Mouse (Mus musculus): ENCODE results near the gene Dock2. TPM values are rescaled to one million over a fixed set of nuclear protein-coding genes. Genes with fewer than 3 reads are reported as not detected.

Gene Dock2
- polyA plus RNA-seq, 1 experiment from 2014 or later = 0.72 TPM

- Histone ChIP-seq H3K27ac (ENCODE audit: low read length) (no peak overlapping the region), H3K4me1 (ENCODE audit: control insufficient read depth, insufficient read depth, low read length) (no peaks in the 10 kb centered on the region), H3K36me3 (ENCODE audit: control insufficient read depth, insufficient read depth, low read length) (no peaks in the 10 kb centered on the region), H3K4me3 (ENCODE audit: low read depth, low read length) (no peak overlapping the region), H3K4me2 (ENCODE audit: low read length) (no peak overlapping the region), H3K27me3 (ENCODE audit: control insufficient read depth, insufficient read depth, low read depth, low read length) (no peaks in the 10 kb centered on the region), H3K9me3 (replicated peaks; ENCODE audit: control insufficient read depth, low read length, poor library complexity, severe bottlenecking) (no peaks in the 10 kb centered on the region), H3K9ac (ENCODE audit: low read depth, low read length) (no peak overlapping the region)
- no peak for ATAC-seq
- WGBS = 74% methylated on average over 2 of the region's 2 CpGs
These were observed 9.1 kb downstream of the Dock2 start for GRCm38 (mm10) chr11:34774636-34775035.

DNA sequence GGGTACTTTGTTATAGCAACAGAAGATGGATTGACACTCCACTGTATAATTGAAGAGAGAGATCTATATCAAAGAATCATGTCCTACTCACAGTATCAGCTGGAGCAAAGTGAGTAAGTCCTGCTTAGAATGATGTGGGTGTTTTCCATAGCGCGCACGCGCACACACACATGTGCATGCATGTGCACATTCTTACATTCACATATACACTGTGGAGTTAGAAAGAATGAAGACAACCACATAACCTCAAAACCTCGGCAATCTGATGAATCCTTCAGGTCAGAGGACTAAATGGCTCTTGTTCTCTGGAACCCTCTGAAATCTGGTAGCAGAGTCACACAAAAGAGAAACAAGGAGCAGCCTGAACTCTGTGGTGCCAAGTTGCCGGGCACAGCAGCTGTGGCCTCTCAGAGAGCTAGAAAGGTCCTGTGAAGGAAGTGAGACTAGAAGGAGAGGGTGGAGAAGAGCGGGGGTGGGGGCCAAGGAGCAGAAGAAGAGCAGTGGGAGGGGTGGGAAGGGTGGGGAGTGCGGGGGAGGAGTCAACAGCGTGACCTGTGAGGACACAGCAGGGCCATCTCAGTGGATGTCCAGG is 10.3 kb downstream of the Dock2 start:
- 96% methylated on average over 9 of the region's 9 CpGs for WGBS
- H3K27me3 ChIP-seq (ENCODE audit: control insufficient read depth, insufficient read depth, low read depth, low read length) = no peaks in the 10 kb centered on the region
- H3K9me3 ChIP-seq (replicated peaks; ENCODE audit: control insufficient read depth, low read length, poor library complexity, severe bottlenecking) = no peaks in the 10 kb centered on the region
- no peak overlapping the region for H3K27ac ChIP-seq (ENCODE audit: low read length)
- no peak overlapping the region for H3K9ac ChIP-seq (ENCODE audit: low read depth, low read length)
- no peaks in the 10 kb centered on the region for H3K36me3 ChIP-seq (ENCODE audit: control insufficient read depth, insufficient read depth, low read length)
- no peak overlapping the region for H3K4me2 ChIP-seq (ENCODE audit: low read length)
- no peak for ATAC-seq
- H3K4me1 ChIP-seq (ENCODE audit: control insufficient read depth, insufficient read depth, low read length) = no peaks in the 10 kb centered on the region
- no peak overlapping the region for H3K4me3 ChIP-seq (ENCODE audit: low read depth, low read length)

DNA sequence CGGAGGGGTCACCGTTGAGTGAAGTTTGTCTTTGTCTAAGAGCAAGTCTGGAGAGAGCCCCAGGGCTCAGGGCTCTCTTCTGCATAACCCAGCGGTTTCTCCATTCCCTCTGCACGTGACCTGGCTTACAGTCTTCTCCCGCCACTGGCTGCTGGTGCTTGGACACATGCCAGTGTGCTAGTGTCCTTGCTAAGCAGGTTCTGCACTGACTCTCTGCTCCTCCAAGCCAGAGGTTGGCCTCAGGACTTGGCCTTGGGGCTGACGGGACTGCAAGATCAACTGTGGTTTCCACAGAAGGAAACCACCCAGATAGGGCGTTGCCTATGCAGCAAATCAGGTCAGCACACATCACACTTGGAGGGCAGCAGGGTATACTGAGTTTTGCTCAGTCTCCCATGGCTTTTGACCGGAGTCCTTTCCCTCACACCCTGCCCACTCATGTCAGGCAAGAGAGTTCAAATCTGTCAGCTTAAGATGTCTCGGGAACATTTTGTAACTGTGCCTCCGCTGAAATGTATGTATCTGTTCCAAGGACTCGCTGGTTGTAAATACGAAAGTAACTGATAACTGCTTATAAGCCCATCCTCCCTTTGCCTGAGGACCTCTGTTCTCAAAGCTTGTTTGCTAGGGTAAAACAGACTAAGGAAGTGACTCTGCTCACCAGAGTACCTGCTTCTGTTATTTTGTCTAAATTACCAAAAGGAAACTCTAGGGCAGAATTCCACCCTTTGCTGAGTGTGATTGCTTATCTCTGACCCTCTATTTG is 12.3 kb downstream of the Dock2 start:
- no peaks in the 10 kb centered on the region for H3K4me1 ChIP-seq (ENCODE audit: control insufficient read depth, insufficient read depth, low read length)
- no peaks in the 10 kb centered on the region for H3K9me3 ChIP-seq (replicated peaks; ENCODE audit: control insufficient read depth, low read length, poor library complexity, severe bottlenecking)
- H3K27me3 ChIP-seq (ENCODE audit: control insufficient read depth, insufficient read depth, low read depth, low read length) = no peaks in the 10 kb centered on the region
- H3K36me3 ChIP-seq (ENCODE audit: control insufficient read depth, insufficient read depth, low read length) = no peaks in the 10 kb centered on the region
- 63% methylated on average over 12 of the region's 12 CpGs for WGBS
- no peak overlapping the region for H3K4me3 ChIP-seq (ENCODE audit: low read depth, low read length)
- no peak overlapping the region for H3K9ac ChIP-seq (ENCODE audit: low read depth, low read length)
- ATAC-seq = no peak
- no peak overlapping the region for H3K4me2 ChIP-seq (ENCODE audit: low read length)
- H3K27ac ChIP-seq (ENCODE audit: low read length) = no peak overlapping the region

DNA sequence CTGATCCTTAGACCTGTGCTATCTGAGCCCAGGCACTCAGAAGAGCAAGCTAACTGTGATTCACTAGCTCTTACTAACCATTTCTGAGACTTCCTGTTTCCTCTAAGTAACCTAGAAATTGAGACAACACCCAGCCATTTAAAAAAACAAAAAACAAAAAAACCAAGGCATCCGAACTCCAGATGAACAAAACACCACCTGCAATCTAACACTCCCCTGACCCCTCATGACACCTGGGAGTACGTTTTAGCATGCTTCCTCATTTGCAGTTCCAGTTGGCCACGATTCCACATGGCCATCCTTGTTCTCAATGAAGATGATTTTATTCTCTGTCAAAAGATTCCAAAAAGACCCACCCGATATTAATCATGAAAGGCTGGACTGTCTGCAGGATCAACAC is 13.0 kb downstream of the Dock2 start:
- 72% methylated on average over 4 of the region's 4 CpGs for WGBS
- no peaks in the 10 kb centered on the region for H3K27me3 ChIP-seq (ENCODE audit: control insufficient read depth, insufficient read depth, low read depth, low read length)
- no peaks in the 10 kb centered on the region for H3K9me3 ChIP-seq (replicated peaks; ENCODE audit: control insufficient read depth, low read length, poor library complexity, severe bottlenecking)
- H3K9ac ChIP-seq (ENCODE audit: low read depth, low read length) = no peak overlapping the region
- no peak overlapping the region for H3K4me2 ChIP-seq (ENCODE audit: low read length)
- no peaks in the 10 kb centered on the region for H3K36me3 ChIP-seq (ENCODE audit: control insufficient read depth, insufficient read depth, low read length)
- ATAC-seq = no peak
- H3K27ac ChIP-seq (ENCODE audit: low read length) = no peak overlapping the region
- H3K4me3 ChIP-seq (ENCODE audit: low read depth, low read length) = no peak overlapping the region
- H3K4me1 ChIP-seq (ENCODE audit: control insufficient read depth, insufficient read depth, low read length) = no peaks in the 10 kb centered on the region

DNA sequence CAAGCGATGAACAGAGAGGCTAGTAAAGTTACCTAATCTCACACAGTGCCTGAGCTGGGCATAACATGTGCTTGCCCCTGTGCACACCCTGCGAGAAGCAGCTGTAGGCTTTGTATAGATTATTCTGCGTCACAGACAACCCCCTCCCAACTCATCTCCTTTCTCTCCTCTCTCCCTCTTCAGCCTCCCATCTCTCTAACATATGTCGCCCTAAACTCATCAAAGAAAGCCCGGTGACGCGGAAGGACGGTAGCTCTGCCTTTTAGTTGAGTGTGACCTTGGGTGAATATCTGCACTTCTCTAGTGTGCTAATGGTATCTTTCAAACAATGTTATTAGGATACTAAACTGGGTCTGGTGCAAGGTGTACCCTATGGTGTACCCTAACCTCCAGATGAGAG is 13.7 kb downstream of the Dock2 start:
- Histone ChIP-seq H3K27ac (ENCODE audit: low read length) (no peak overlapping the region), H3K36me3 (ENCODE audit: control insufficient read depth, insufficient read depth, low read length) (no peaks in the 10 kb centered on the region), H3K27me3 (ENCODE audit: control insufficient read depth, insufficient read depth, low read depth, low read length) (no peaks in the 10 kb centered on the region), H3K4me2 (ENCODE audit: low read length) (no peak overlapping the region), H3K9me3 (replicated peaks; ENCODE audit: control insufficient read depth, low read length, poor library complexity, severe bottlenecking) (no peaks in the 10 kb centered on the region), H3K4me1 (ENCODE audit: control insufficient read depth, insufficient read depth, low read length) (no peaks in the 10 kb centered on the region), H3K9ac (ENCODE audit: low read depth, low read length) (no peak overlapping the region), H3K4me3 (ENCODE audit: low read depth, low read length) (no peak overlapping the region)
- 84% methylated on average over 8 of the region's 8 CpGs for WGBS
- no peak for ATAC-seq

GRCm38 (mm10) chr11:34769396-34769795 is 14.3 kb downstream of the Dock2 start:
- no peak for ATAC-seq
- Histone ChIP-seq H3K9ac (ENCODE audit: low read depth, low read length) (no peak overlapping the region), H3K27ac (ENCODE audit: low read length) (no peak overlapping the region), H3K27me3 (ENCODE audit: control insufficient read depth, insufficient read depth, low read depth, low read length) (no peaks in the 10 kb centered on the region), H3K36me3 (ENCODE audit: control insufficient read depth, insufficient read depth, low read length) (no peaks in the 10 kb centered on the region), H3K4me2 (ENCODE audit: low read length) (no peak overlapping the region), H3K9me3 (replicated peaks; ENCODE audit: control insufficient read depth, low read length, poor library complexity, severe bottlenecking) (no peaks in the 10 kb centered on the region), H3K4me3 (ENCODE audit: low read depth, low read length) (no peak overlapping the region), H3K4me1 (ENCODE audit: control insufficient read depth, insufficient read depth, low read length) (no peaks in the 10 kb centered on the region)
- 89% methylated on average over 2 of the region's 2 CpGs for WGBS

DNA sequence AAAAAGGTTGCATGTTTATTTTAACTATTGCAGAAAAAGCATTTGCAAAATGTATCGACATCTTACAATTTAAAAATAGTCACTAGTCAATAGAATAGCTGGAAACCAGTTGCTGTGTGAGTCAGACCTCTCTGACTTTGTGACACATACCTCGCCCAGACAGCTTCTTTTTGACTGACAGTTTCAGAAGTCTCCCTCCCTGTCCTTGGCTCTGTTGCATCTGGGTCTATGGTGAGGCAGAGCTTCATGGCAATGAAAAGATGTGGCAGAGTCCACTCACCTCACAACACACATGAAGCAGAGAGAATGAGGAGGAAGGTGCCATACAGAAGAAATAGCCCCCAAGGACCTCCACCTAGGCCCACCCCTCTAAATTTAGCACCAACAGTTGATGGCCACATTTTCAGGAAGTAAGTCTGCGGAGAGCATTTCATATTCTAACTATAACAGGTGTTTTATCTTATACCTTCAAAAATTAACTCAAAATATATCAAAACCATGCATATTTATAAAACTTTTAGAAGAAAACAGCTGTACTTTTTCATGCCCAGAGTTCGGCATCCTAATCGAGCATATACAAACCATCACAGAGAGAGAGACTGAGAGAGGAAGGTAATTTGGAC is 19.8 kb downstream of the Dock2 start:
- H3K4me3 ChIP-seq (ENCODE audit: low read depth, low read length) = no peak overlapping the region
- H3K4me1 ChIP-seq (ENCODE audit: control insufficient read depth, insufficient read depth, low read length) = no peaks in the 10 kb centered on the region
- 89% methylated on average over 5 of the region's 5 CpGs for WGBS
- H3K4me2 ChIP-seq (ENCODE audit: low read length) = no peak overlapping the region
- no peaks in the 10 kb centered on the region for H3K36me3 ChIP-seq (ENCODE audit: control insufficient read depth, insufficient read depth, low read length)
- no peaks in the 10 kb centered on the region for H3K9me3 ChIP-seq (replicated peaks; ENCODE audit: control insufficient read depth, low read length, poor library complexity, severe bottlenecking)
- H3K27me3 ChIP-seq (ENCODE audit: control insufficient read depth, insufficient read depth, low read depth, low read length) = no peaks in the 10 kb centered on the region
- H3K27ac ChIP-seq (ENCODE audit: low read length) = no peak overlapping the region
- ATAC-seq = no peak
- no peak overlapping the region for H3K9ac ChIP-seq (ENCODE audit: low read depth, low read length)

GRCm38 (mm10) chr11:34762570-34763127 is 21.0 kb downstream of the Dock2 start:
- Histone ChIP-seq H3K4me2 (ENCODE audit: low read length) (no peak overlapping the region), H3K4me3 (ENCODE audit: low read depth, low read length) (no peak overlapping the region), H3K27me3 (ENCODE audit: control insufficient read depth, insufficient read depth, low read depth, low read length) (no peaks in the 10 kb centered on the region), H3K9me3 (replicated peaks; ENCODE audit: control insufficient read depth, low read length, poor library complexity, severe bottlenecking) (no peaks in the 10 kb centered on the region), H3K27ac (ENCODE audit: low read length) (no peak overlapping the region), H3K36me3 (ENCODE audit: control insufficient read depth, insufficient read depth, low read length) (no peaks in the 10 kb centered on the region), H3K4me1 (ENCODE audit: control insufficient read depth, insufficient read depth, low read length) (no peaks in the 10 kb centered on the region), H3K9ac (ENCODE audit: low read depth, low read length) (no peak overlapping the region)
- ATAC-seq = no peak
- WGBS = 89% methylated on average over 5 of the region's 5 CpGs

GRCm38 (mm10) chr11:34762125-34762524 is 21.6 kb downstream of the Dock2 start:
- ATAC-seq = no peak
- WGBS = 92% methylated on average over 6 of the region's 6 CpGs
- no peaks in the 10 kb centered on the region for H3K4me1 ChIP-seq (ENCODE audit: control insufficient read depth, insufficient read depth, low read length)
- no peaks in the 10 kb centered on the region for H3K27me3 ChIP-seq (ENCODE audit: control insufficient read depth, insufficient read depth, low read depth, low read length)
- no peak overlapping the region for H3K4me2 ChIP-seq (ENCODE audit: low read length)
- H3K9ac ChIP-seq (ENCODE audit: low read depth, low read length) = no peak overlapping the region
- H3K27ac ChIP-seq (ENCODE audit: low read length) = no peak overlapping the region
- no peak overlapping the region for H3K4me3 ChIP-seq (ENCODE audit: low read depth, low read length)
- H3K9me3 ChIP-seq (replicated peaks; ENCODE audit: control insufficient read depth, low read length, poor library complexity, severe bottlenecking) = no peaks in the 10 kb centered on the region
- H3K36me3 ChIP-seq (ENCODE audit: control insufficient read depth, insufficient read depth, low read length) = no peaks in the 10 kb centered on the region

Measured in midbrain, embryonic 16.5 days (tissue).